Mouse (Mus musculus) limb, embryonic 12.5 days (tissue): ENCODE results near the gene Rasl12. TPM values are rescaled to one million over a fixed set of nuclear protein-coding genes. Genes with fewer than 3 reads are reported as not detected.
A peak's percentile ranks its signal among the peaks of the same experiment; 100 is the strongest.

ENCODE experiments used
- ATAC-seq: fragments of 200-750 bp; cut with Nextera tagmentation; 2 replicates; pipeline ENCODE4 v1.8.0; 2017; ENCODE audit warnings: low read depth, moderate TSS enrichment; ENCODE audit not compliant: insufficient number of reproducible peaks, insufficient read depth, low FRiP score, low TSS enrichment
- H3K27ac ChIP-seq: fragments of 300-500 bp; sonication (generic); 2 replicates; pipeline ENCODE4 v1.5.1; 2016; ENCODE audit warnings: mild to moderate bottlenecking, moderate library complexity
- H3K27me3 ChIP-seq: fragments of 300-500 bp; sonication (generic); 2 replicates; pipeline ENCODE4 v1.6.1; 2016; ENCODE audit warnings: mild to moderate bottlenecking, moderate library complexity
- H3K36me3 ChIP-seq: fragments of 300-500 bp; sonication (generic); 2 replicates; pipeline ENCODE4 v1.6.1; 2016; ENCODE audit warnings: mild to moderate bottlenecking, moderate library complexity
- H3K4me1 ChIP-seq: fragments of 300-500 bp; sonication (generic); replicated peaks from 2 replicates; pipeline ENCODE4 v1.6.1; 2016
- H3K4me2 ChIP-seq: fragments of 300-500 bp; sonication (generic); 2 replicates; pipeline ENCODE4 v1.6.1; 2016; ENCODE audit warnings: mild to moderate bottlenecking, moderate library complexity
- H3K4me3 ChIP-seq: fragments of 300-500 bp; sonication (generic); replicated peaks from 2 replicates; pipeline ENCODE4 v1.5.1; 2016; ENCODE audit warnings: mild to moderate bottlenecking
- H3K9ac ChIP-seq: fragments of 300-500 bp; sonication (generic); replicated peaks from 2 replicates; pipeline ENCODE4 v1.6.1; 2016; ENCODE audit warnings: mild to moderate bottlenecking, moderate library complexity
- H3K9me3 ChIP-seq: fragments of 300-500 bp; sonication (generic); 2 replicates; pipeline ENCODE4 v1.6.1; 2016; ENCODE audit warnings: mild to moderate bottlenecking, moderate library complexity
- WGBS: fragments of 180-500 bp; shearing (Covaris S2); methylation state at CpG from one replicate; pipeline ENCODE4 v1.1.7; 2016; 5-methylcytosine and 5-hydroxymethylcytosine counted together
- polyA plus RNA-seq: library from polyadenylated mRNA; unstranded; fragments of >200 nt; fragmentation: Nextera tagmentation; extraction: Ambion mirVana; gene quantifications from 2 replicates; pipeline ENCODE4 v1.2.1, GENCODE M21; 2016

Rasl12 gene
- polyA plus RNA-seq, 1 experiment from 2014 or later = 10.4 TPM

DNA sequence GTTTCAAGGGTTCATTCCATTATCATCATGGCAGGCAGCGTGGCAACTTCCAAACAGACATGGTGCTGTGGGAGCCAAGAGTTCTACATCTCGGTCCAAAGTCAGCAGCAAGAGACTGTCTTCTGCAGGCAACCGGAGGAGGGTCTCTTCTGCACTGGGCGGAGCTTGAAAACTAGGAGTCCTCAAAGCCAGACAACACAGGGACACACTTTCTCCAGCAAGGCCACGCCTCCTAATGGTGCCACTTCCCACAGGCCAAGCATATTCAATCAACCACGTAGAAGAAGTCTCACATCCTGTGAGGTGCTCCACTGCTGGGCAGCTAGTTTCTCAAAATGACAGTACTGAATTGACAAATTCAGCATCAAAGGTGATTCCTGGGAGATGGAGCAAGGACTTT is 49.6 kb downstream of the Rasl12 start:
- H3K27ac ChIP-seq = no peak overlapping the region
- H3K9me3 ChIP-seq = no peaks in the 10 kb centered on the region
- no peak for ATAC-seq
- WGBS = 89% methylated on average over 6 of the region's 6 CpGs
- no peaks in the 10 kb centered on the region for H3K4me1 ChIP-seq
- H3K27me3 ChIP-seq = no peaks in the 10 kb centered on the region
- H3K9ac ChIP-seq = no peak overlapping the region
- peaks cover 86% of the 10 kb centered on the region for H3K36me3 ChIP-seq
- H3K4me3 ChIP-seq = no peak overlapping the region
- no peak overlapping the region for H3K4me2 ChIP-seq

DNA sequence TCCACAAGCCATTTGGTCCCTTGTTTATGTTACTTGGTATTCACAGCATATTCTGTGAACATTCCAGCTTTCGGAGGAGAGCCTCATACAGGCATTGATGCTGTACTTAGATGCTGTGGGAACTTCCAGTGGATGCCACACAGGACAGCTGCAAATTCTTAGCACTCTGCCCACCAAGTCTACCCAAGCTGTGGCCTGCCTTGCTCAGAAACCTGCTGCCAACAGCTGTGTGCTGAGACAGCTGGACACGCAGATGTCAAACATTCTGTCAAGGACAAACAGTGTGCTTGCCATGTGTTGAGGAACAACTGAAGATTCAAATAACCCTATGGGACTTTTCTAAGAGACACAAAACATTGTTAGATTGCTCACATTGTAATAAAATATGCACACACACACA is 60.7 kb downstream of the Rasl12 start:
- peaks cover 11% of the 10 kb centered on the region for H3K4me1 ChIP-seq
- no peaks in the 10 kb centered on the region for H3K27me3 ChIP-seq
- H3K9me3 ChIP-seq = no peaks in the 10 kb centered on the region
- WGBS = 85% methylated on average over 2 of the region's 2 CpGs
- H3K4me3 ChIP-seq = no peak overlapping the region
- no peaks in the 10 kb centered on the region for H3K36me3 ChIP-seq
- H3K9ac ChIP-seq = no peak overlapping the region
- H3K27ac ChIP-seq = no peak overlapping the region
- ATAC-seq = no peak
- H3K4me2 ChIP-seq = no peak overlapping the region

DNA sequence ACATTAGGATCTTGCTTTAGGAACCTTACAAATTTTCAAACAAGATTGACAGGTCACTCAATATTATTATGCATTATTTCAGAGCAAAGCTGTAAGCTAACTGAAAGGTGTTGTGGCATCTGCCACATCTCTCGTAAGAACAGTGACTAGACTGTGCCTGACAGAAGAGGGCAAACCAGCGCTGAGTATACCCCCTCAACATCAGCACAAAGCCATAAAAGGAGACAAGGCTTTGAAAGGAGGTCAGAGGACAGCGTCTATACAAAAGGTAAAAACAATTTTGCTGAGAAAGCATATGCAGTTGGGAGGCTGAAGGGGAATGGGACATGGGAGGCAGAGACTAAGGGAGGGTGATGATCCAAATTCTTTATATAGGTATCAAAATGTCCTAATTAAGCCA is 61.9 kb downstream of the Rasl12 start:
- ATAC-seq = no peak
- Histone ChIP-seq H3K4me2 (peak overlapping the region; percentile 72), H3K9ac (no peak overlapping the region), H3K27ac (0 out of 2 replicates have a peak overlapping the region, but pooled peaks have one; percentile 84), H3K36me3 (peaks cover 1% of the 10 kb centered on the region), H3K4me3 (peak overlapping the region; percentile 79; the same call in 1 of the 2 replicates), H3K27me3 (no peaks in the 10 kb centered on the region), H3K9me3 (no peaks in the 10 kb centered on the region), H3K4me1 (peaks cover 11% of the 10 kb centered on the region)
- WGBS = 56% methylated on average over 3 of the region's 3 CpGs

DNA sequence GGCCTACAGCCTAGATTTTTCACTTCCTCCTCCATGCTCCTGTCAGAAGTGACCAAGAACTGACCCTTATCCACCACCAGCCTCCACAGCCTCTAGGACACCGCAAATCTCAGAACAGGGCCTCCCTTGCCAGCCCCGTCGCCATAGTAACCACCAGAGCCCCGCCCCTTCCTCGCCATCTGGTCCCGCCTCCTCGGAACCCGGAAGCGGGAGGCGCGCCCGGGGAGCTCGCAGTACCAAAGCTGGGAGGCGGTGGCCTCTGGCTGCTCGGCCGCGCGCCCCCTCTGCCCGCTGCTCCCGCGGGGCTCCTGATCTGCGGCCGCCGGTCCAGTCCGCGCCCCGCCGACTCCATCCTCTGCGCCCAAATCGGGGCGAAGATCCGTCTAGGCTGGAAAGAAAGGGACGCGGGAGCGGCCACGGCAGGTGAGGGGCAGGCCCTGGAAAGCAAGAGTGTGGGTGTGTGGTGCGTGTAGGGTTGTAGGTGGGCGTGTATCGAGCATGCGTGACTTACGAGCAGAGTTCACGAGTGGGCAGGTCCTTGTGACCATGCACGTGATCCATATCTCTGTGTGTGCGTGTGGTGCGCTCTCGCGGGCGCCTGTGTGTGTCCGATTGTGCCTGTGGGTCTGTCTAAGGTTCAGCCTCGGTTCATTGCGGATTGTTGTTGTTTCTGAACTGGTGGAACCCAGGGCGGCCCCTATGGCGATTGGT is 62.6 kb downstream of the Rasl12 start, which contains the start of gene Spg21:
Gene Spg21, plus strand, starts transcription at position 216 of the 711 bp plus-strand sequence.
- ATAC-seq = peak; percentile 92
- WGBS = under 1% methylated on average over 53 of the region's 53 CpGs
- Histone ChIP-seq H3K9me3 (no peaks in the 10 kb centered on the region), H3K4me1 (peaks cover 11% of the 10 kb centered on the region), H3K9ac (peak within 1 kb of the TSS; percentile 73), H3K4me2 (peak within 1 kb of the TSS; percentile 72), H3K4me3 (peak within 1 kb of the TSS; percentile 79), H3K27me3 (no peaks in the 10 kb centered on the region), H3K27ac (peak within 1 kb of the TSS; percentile 84), H3K36me3 (peaks cover 8% of the 10 kb centered on the region)

DNA sequence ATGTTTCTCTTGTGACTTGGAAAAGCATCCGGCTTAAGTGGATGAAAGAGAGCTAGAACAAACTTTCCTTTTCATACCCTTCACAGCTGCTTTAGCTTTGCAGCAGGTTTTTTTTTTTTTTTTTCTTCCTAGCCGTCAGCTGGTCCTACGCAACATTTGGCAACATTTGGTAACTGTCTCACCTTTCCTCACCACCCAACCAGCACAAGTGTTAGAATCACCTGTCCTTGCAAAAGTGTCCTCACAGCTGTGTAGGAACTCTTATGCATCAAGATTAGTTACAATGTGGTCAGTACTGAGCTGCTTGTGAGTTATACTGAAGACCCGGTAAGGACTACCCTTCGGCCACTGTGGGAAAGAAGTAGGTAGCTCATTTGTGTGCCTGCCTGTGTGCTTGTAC is 64.2 kb downstream of the Rasl12 start:
- no peak overlapping the region for H3K4me2 ChIP-seq
- H3K27ac ChIP-seq = no peak overlapping the region
- no peaks in the 10 kb centered on the region for H3K9me3 ChIP-seq
- no peak for ATAC-seq
- no peak overlapping the region for H3K9ac ChIP-seq
- 74% methylated on average over 5 of the region's 5 CpGs for WGBS
- H3K36me3 ChIP-seq = peaks cover 21% of the 10 kb centered on the region
- no peaks in the 10 kb centered on the region for H3K27me3 ChIP-seq
- H3K4me1 ChIP-seq = peaks cover 11% of the 10 kb centered on the region
- no peak overlapping the region for H3K4me3 ChIP-seq

DNA sequence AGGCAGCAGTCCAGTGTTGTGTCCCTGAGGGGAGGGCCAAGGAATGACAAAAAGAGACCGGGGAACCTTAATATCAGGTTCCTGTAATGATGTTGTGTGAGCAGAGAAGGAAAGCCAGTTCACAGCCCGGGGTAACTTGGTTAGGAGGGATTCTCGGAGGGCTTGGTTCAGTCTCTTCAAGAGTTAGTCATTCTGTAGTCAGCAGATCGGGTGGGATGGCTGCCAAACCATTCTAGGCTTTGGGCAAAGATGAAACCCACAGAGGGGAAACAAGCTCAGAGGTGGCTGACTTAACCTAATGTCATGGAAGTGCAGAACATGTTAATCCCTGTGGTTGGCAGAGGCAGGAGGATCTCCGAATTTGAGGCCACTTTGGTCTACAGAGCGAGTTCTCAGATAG is 65.9 kb downstream of the Rasl12 start:
- ATAC-seq = no peak
- Histone ChIP-seq H3K9me3 (no peaks in the 10 kb centered on the region), H3K27me3 (no peaks in the 10 kb centered on the region), H3K4me3 (no peak overlapping the region), H3K4me2 (no peak overlapping the region), H3K9ac (no peak overlapping the region), H3K4me1 (peaks cover 11% of the 10 kb centered on the region), H3K36me3 (peaks cover 26% of the 10 kb centered on the region), H3K27ac (no peak overlapping the region)
- WGBS = 95% methylated on average over 6 of the region's 6 CpGs

Other genes with a start within 250 kb of the Rasl12 start
- gene Parp16, start 203.2 kb upstream of the Rasl12 start, polyA plus RNA-seq = 8.2 and 8.7 TPM in 2 replicates
- 0.54 and 0.63 TPM in 2 replicates for gene Cilp, start 133.3 kb upstream of the Rasl12 start, polyA plus RNA-seq
- 60.0 and 60.8 TPM in 2 replicates for gene Clpx, start 104.2 kb upstream of the Rasl12 start, polyA plus RNA-seq
- gene Pdcd7, start 52.4 kb upstream of the Rasl12 start, polyA plus RNA-seq = 17.0 and 18.3 TPM in 2 replicates
- 0.15 and 0.44 TPM in 2 replicates for gene Ubap1l, start 37.5 kb upstream of the Rasl12 start, polyA plus RNA-seq
- 1.3 and 1.7 TPM in 2 replicates for gene Kbtbd13, start 6.9 kb upstream of the Rasl12 start, polyA plus RNA-seq
- gene Slc51b, start 24.4 kb downstream of the Rasl12 start, polyA plus RNA-seq = not detected in 2 replicates
- 25.4 and 28.2 TPM in 2 replicates for gene Mtfmt, start 37.3 kb downstream of the Rasl12 start, polyA plus RNA-seq
- gene Spg21, start 62.4 kb downstream of the Rasl12 start, polyA plus RNA-seq = 126 and 129 TPM in 2 replicates
- gene Ankdd1a, start 121.7 kb downstream of the Rasl12 start, polyA plus RNA-seq = not detected in 2 replicates
- 12.2 and 15.0 TPM in 2 replicates for gene Plekho2, start 181.5 kb downstream of the Rasl12 start, polyA plus RNA-seq
- 21.7 and 22.8 TPM in 2 replicates for gene Pif1, start 188.7 kb downstream of the Rasl12 start, polyA plus RNA-seq
- gene Rbpms2, start 231.1 kb downstream of the Rasl12 start, polyA plus RNA-seq = 16.4 and 18.3 TPM in 2 replicates